Mouse (Mus musculus) ZHBTc4 (cell line): Measurements from ENCODE around the gene Cep63.

Source experiments
- DNase-seq: peaks from one replicate; pipeline ENCODE4 v3.0.0-alpha.2; 2011; ENCODE audit warnings: low read depth, low spot score

Cep63 gene

DNA sequence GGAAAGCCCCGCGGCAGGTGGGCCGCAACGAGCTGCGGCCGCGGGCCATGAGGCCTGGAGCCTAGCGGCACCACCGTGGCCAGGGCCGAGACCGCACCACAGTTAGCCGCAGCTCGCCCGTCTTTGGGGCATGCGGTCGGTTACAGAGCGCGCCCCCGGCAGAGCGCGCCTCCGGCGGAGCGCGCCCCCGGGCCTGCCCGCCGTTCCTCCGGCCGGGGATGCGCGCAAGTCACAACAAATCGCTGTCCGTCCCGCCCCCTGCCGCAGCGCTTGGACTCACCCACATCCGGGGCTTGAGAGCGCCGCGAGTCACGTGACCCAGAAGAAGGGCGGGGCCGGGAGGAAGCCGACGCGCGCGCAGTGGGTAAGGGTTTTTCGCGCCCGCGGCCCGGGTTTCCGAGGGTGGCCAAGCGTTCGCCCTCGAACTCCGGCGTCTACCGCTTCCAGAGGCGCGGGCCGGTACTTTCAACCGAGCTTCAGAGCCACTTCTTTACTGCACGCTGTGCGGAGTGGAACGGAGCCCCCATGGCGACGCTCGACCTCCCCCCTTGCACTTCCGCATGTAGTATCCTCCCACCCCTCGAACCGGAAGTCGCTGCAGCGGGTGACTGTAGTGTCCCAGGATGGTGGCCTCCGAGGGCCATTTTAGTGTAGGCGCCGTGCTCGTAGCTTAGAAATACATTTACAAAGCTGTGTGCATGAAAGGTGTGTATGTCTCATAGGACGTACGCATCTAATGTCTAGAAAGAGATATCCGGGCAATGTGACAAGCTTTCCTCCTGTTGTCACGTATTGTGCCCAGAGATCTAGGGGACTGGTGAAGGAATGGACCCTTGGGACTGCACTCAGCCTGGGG is at the start of gene Cep63, which contains the start of gene Anapc13:
Cep63 (minus strand) TSS at position 552 of the 856 bp plus-strand sequence.
Anapc13 (plus strand) TSS at position 314 of the 856 bp plus-strand sequence.
- DNase-seq, result peak; percentile 99

DNA sequence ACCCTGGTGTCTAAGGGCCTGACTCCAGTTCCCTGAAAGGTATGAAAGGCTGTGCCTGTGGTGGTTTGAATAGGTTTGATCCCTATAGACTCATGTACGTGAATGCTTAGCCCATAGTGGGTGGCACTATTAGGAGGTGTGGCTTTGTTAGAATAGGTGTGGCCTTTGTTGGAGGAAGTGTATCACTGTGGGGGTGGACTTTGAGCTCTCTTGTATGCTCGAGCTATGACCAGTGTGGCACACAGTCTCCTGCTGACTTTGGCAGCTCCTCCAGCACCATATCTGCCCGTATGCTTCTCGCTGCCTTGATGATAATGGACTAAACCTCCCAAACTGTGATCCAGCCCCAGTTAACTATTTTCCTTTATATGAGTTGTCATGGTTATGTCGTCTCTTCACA is 49.6 kb upstream of the Cep63 start:
- DNase-seq, result peak; percentile 31

DNA sequence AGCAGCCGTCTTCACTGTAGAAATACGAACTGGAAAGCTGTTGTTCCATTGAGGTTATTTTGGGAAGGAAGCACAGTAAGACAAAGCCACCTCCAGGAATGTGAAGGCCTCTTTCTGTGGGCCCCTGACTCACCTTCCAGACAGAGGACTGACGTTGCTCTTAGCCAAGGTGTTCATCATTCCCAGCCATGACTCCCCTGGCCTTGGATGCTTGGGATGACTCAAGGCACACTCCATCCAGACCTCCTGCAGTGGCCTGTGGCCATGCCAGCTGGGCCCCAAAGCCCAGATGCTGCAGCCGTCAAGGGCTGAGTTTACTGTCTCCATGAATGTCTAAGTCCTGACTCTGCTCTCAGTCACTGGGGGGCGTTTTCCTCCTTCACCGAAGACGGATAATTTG is 47.0 kb upstream of the Cep63 start:
- DNase-seq, result no peak

DNA sequence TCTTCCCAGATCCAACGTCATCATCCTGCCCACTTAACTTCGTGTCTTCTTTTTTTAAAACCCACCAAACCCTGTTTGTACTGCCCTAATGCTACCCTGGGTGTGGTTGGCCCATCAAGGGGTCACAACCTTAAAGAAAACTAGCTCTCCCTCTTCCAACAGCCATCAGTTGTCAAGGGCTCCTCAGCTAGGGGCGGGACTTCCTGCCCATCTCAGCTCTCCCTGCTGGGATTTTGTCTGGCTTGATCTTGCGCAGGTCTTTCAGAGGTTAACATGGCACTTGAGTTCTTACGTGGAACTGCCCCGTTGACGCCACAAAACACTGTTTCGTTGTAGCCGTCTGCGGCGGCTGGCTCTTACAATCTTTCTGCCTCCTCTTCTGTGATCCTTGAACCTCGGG is 42.6 kb upstream of the Cep63 start:
- peak; percentile 63 for DNase-seq

DNA sequence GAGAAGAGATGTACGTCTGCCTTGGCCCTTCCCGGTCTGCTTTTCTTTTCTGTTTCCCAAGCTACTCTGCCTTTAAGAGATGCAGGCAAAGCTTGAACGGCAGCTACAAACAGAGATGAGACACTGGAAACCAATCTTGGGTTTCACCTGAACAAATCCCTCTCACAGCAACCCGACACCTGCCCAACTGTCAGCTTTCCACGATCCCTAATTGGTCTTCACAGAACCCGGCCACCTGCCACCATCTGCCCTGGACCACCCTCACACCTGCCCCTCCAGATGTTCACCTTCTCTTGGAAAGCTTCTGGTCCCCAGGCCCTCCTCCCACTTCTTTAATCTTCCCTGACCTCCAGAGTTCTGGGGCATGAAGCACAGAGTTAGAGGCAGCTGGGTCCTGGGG is 41.8 kb upstream of the Cep63 start:
- no peak for DNase-seq

DNA sequence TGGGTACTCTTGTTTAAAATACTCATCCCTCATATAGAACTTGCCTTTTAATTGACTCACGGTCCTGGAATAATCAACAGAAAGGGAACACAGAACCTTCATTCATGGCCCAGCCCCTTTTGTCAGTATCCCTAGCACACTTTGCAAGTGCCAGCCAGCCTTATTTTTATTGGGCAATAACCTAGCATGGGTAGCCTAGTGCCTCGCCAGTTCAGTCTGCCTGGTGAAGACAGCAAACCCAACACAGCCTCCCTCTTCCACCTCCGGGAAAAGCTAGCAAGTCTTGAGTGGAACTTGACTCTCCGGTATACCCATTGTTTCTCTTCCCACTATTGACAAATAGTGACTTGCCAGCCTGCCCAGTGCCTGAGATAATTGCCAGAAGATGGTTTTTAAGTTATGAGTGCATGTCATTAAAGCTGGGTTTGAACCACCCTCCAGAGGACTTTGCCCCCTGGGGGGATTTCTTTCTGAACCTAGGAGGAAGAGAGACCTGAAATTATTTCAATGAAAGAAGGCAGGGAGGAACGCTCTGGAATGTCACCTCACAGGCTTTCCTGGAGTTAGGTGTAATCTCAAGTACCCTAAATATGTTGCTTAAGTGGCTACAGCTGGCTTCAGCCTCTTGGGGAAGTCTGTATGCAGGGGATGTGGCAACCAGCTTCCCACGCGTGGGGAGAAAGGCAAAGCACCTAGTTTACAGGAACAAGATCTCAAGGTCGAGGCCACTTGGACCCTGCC is 30.2 kb upstream of the Cep63 start:
- DNase-seq, result no peak

DNA sequence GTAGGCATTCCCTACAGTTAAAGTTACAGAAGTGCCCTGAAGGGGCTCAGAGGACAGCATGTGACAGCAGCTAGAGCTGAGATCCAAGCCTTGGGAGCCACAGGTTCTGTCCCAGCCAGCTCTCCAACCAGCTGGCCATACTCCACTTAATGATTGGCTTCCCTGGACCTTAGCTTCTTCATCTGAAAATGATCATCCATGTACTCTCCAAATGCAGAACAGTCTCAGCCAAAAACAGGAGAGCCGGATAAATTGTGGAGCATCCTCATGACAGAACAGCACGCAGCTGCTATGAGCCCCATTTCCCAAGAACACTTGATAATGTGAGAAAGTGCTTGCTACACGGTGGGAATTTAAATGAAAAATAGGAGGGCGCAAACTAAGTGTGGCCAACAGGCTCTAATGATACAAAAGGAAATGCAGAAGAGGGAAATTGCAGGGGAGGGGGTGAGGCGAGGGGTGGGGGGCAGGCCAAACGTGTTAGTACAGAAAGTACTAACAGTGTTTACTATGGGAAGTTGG is 24.9 kb upstream of the Cep63 start:
- no peak for DNase-seq

DNA sequence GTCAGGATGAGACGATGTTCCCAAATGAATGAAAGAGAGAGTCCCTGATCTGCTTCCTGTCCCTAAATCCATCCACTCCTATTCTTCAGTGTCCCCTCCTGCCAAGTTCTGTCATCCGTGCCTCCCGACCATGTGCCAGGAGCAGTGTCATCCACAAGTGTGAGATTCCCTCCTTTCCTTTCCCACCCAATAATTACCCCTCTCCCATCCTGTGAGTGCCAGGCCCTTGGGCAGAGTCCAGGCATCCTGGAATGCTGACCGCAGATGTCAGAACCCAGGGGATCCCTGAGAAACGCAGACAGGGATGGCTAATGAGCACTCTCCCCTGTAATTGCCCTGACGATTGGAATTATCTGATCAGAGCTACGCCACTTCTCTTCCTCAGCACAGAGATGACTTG is 24.3 kb upstream of the Cep63 start:
- no peak for DNase-seq

DNA sequence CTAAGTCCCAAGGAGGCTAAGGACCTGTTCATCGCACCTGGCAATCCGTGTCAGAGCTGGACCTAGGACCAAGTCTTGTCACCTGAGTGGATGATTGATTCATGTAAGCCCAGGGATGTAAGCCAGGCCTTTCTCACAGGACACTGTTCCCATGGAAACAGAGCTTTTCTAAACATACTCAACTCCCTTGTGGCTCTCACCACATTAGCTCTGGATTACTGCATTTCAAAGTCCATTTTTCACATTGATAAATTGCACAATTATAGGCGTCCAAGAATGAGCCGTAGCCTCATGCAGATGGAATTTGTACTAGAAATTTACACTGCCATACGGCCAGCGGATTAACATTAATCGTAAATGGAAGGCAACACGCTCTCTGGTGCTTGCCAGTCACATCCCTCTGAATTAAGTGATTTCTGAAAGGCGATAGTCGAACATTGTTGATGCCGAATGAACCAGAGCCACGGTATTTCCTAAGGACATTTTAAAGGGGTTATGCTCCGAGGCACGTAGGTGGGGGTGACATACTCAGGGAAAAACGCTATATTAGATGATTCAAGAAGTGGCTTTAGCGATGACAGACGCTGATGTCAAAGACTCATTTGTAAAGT is 23.7 kb upstream of the Cep63 start:
- no peak for DNase-seq

DNA sequence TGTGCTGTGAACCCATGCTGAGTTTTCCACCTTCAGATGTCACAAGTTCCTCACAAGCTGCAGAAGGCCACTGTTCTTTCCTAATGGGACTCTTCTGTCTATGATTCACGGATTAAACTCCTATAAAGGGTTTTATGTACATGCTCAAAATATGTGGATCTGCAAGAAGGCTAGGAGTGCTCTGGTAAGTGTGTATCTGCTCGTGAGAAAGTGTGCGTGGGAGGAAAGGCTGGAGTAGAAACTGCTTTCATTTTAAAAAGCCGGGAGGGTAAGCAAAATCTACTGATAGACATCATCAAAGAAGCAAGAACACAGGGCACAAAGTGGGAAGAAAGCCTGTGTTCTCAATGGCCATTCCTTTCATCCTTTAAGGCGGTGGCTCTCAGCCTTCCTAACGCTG is 20.7 kb upstream of the Cep63 start:
- DNase-seq, result no peak

DNA sequence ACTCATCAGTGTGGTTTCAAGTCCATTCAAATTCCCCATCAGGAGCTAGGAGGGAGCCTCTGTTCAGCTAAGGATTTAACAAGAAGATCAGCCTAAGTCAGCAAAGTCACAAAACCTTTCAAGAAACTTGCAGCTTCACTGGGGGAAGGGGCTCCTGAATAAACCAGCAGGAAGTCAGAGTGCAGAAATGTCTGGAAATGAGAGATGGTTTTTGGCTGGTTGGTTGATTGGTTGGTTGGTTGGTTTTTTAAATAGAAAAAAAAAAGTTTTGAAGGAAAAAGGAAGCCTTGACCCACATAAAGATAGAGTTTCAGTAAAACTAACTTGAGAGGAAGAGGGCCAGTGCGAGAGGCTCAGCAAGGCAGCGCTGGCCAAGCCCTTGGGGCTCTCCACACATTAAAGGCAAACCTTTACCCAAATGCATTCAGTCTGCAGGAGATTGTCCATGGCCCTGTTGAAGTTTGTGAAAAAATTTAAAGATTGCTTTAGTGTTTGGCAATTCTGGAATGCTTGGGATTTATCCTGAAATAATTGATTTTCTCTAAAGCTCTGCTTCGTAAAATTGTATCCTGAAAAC is 18.9 kb upstream of the Cep63 start:
- DNase-seq, result no peak

DNA sequence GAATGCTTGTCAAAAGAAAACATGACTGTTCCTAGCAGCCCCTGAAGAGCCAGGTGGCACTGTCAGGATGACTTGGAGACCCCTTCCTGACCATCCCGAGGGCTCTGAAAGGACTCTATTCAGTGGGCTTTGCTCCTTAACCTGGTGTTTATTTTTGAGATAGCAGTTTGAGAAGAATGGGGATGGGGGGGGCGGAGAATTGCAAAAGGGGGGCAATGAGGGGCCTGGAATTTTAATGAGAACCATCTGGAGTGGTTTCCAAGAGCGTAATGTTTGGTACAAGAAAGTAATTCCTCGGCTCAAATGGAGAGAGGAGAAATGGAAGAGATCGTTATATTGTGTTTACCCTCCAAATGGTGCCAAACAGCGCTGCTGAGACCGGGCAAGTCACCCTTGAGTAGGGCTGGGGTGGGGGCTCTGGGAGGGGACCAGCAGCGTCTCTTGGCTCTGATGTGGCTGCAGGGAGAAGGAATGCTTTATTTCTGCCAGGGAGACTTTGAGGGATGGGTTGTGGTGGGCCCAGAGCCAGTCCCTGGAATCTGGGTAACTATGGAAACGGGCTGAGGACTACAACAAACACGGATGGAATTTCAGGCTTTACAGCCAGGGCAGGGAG is 17.3 kb upstream of the Cep63 start:
- DNase-seq, result peak; percentile 69

DNA sequence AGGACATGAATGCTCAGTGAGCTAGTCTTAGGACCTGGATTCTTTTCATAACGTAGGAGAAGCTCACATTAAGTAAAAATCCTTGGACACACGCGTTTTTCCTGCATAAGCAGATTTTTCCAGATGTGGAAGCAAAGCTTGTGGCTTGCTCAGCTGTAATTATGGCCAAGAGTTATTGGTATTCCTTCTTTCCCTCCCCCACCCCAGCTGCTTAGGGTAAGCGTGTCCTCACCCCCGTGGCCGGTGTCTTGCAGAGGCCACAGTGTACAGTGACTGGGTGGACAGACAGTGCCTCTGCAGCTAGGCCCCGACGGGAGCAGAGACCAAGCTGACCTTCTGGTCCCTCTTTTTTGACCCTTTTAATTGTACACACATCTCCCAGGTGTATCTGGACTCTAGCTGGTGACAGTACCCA is 16.7 kb upstream of the Cep63 start:
- DNase-seq, result no peak

DNA sequence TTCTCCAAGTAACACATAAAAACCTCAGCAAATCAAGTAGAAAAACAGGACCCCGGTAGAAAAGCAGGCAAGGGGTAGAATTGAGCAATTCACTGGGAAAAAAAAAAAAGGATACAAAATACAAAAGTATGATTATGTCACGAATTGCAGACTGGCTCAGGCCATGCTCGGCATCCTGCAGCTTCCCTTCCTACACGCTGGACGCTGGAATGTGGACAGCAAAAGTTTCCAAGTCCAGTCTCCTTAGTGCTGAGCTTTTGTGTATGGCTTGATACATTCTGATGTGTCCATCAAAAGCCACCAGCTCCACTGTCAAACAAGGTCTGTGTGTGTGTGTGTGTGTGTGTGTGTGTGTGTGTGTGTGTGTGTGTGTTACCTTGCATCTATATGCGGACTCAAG is 15.2 kb upstream of the Cep63 start:
- no peak for DNase-seq

DNA sequence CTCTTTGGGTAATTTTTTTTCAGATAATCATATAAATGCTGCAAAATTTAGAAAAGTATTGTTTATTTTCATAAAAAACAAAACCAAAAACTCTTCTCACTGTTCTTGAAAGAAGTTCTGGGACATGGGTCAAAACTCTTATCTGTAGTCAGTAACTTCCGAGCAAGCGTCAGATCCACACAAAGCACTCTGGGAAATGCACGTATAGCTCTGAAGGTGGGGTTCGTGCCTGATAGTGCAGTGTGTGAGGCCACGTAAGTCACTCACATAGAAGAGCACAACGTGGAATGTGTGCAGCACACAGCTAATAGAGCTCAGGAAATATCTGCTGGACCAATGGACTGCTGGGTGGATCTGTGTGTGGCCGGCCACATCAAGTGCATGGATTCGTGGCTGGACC is 13.2 kb upstream of the Cep63 start:
- no peak for DNase-seq

DNA sequence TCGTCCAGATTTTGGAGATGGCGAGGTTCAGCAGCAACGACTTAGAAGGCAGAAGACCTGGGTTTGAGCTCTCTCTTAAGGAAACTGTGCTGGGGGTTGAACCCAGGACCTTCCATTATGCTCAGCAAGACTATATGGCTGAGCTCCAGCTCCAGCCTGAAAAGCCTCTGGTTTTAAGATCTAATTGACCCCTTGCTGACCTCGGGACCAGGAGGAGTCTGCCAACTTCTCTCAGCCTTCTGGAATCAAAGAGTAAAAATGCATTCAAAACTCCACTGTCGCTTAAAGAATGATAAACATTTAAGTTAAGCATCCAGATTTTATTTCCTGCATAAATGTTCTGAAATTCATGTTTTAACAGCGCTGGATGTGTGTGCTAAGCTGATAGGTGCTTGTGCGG is 12.6 kb upstream of the Cep63 start:
- DNase-seq, result no peak

DNA sequence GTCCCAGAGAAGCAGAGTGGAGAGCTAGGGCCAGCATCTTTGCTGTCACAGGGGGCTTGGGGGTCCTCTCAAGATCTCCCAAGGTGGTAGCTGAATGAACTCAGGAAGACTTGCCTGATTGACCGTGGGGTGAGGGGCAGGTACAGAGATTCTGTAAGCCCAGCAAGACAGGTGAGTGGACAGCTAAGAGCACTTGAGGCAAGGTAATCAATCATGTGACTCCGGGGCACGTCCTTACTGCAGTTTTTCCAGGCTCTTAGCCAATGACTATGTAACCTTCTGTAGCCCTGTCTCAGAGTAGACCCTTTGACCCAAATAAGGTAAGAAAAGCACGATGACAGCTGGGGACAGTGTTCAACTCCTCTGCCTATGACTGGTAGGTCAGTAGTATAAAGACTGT is 10.8 kb upstream of the Cep63 start:
- DNase-seq, result no peak

DNA sequence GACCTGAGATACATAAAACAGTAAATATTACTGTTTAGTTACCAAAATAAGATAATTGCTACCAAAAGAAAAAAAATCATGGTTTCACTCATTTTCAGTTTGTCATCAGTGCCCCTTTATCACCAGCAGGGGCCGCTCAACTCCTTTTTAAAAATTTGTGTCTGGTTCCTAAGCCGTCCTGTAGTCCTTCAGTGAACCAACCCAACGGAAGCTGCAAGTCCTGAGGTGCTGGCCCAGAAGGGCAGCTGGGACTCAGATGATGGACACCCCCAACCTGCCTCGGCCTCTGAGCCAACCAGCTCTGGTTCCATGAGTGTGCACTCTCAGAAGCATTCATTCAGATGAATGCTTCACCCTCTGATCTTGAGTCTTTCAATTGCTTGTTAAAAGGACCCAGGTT is 10.2 kb upstream of the Cep63 start:
- peak; percentile 78 for DNase-seq

DNA sequence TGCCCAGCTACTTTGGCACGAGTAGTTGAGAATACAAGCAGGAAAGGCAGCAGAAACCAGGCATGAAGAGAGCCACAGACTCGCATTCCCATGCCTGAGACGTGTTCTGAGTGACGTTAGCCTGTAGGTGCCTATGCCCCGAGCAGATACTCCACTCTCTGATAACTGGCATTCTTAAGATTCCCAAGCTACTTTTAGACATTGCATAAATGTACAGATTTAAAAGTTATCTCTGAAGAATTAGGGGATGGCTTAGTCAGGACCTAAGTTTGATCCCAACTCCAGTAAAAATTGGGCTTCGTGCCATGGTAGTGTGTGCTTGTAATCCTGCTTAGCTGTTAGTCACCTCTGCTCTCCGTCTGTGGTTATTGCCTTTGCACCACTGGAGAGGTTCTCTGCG is 8.1 kb upstream of the Cep63 start:
- DNase-seq, result no peak

DNA sequence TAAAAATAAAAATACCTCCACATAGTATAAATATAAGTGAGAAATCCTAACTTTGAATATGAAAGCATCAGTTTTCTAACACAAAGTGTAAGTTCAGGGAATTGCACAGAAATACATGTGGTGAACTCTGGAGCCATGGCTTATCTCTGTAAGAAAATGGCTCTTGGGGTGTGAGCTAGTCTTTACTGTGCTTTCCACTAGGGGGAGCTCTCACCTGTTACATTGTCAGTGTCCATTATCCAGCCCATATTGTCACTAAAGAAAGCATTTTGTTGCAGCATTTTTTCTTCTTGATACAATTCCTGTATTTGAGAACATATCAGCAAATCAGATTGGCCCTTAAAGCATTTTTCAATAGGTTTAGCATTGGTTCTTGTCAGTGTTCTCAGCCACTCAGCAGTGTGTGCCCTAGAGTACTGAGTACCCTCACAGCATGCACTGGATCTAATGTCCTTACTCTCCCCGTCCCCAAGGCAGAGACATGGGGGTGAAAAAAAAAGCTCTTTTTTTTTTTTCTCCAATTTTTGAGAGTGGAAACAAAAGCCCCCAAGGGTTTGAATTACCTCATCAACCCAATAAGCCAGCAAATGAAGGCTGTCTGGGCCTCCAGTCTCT is 6.7 kb upstream of the Cep63 start:
- peak; percentile 81 for DNase-seq

DNA sequence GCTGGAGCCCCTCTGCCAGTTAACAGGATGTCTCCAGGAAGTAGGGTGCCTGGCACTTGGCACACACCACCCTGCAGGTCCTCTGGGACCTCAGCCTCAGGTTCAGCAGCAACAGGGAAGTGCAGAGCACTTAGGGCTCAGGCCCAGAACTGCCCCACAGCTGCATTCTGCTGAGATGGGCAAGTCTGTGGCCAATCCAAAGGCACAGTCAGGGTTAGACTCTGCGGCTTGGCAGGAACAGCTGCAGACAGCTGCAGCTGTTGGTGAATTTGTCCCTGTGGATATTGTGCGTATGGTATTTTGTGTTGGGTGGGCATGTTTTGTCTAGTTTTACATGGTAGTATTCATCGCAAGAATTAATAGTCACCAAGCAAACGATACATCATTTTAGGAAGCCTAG is 5.8 kb upstream of the Cep63 start:
- no peak for DNase-seq
